Mouse (Mus musculus) layer of hippocampus, adult 2 months (tissue): Measurements from ENCODE around the gene Flg2. TPM values are rescaled to one million over a fixed set of nuclear protein-coding genes. Genes with fewer than 3 reads are reported as not detected.
A peak's percentile ranks its signal among the peaks of the same experiment; 100 is the strongest.

ENCODE experiments used
- DNase-seq, 2 experiments: peaks; one replicate each; pipeline ENCODE4 v3.0.0; 2022; ENCODE audit warnings: low spot score in 2 of 2
- H3K27ac ChIP-seq: fragments of 200-600 bp; 2 replicates; pipeline ENCODE4 v1.8.1; 2022
- H3K4me3 ChIP-seq: fragments of 200-600 bp; 2 replicates; pipeline ENCODE4 v1.8.1; 2022; ENCODE audit warnings: mild to moderate bottlenecking
- CTCF ChIP-seq: fragments of 200-600 bp; conservative IDR thresholded peaks from 2 replicates; pipeline ENCODE4 v1.8.1; 2022; ENCODE audit warnings: antibody characterized with exemption, mild to moderate bottlenecking, moderate library complexity
- long read RNA-seq, 2 experiments: library from polyadenylated mRNA; stranded (forward); transcript quantifications; one replicate each; pipeline ENCODE4 v2.0.0; 2021; ENCODE audit warnings: borderline mapping rate in 2 of 2
- total RNA-seq, 2 experiments: library from RNA; stranded (reverse); gene quantifications; 2 replicates each; pipeline ENCODE4 v1.2.3; 2021

The Flg2 gene
- not detected for total RNA-seq
- long read RNA-seq, experiment 1 = 0 reads
- long read RNA-seq, experiment 2 = 0 reads

DNA sequence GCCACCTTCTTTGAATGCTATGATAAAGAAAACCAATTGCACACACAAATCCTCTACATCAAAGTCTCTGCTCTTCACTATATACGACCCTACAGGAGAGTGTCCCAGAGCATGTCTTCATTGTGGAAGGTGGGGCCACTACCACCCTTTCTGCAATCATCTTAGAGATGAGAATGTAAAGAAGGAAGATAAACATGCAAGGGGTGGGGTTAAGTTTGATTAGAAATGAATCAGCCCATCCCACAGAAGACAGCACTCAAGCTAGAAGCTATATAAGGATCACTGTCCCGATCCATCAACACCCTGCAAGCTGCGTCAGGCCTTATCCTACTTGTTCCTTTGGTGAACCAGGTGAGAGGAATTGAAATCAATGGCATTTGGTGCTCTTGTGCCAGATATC lies at the start of gene Flg2:
TSS of gene Flg2 (plus strand) at position 301 of the 400 bp plus-strand sequence.
- no peak for TF ChIP-seq CTCF

DNA sequence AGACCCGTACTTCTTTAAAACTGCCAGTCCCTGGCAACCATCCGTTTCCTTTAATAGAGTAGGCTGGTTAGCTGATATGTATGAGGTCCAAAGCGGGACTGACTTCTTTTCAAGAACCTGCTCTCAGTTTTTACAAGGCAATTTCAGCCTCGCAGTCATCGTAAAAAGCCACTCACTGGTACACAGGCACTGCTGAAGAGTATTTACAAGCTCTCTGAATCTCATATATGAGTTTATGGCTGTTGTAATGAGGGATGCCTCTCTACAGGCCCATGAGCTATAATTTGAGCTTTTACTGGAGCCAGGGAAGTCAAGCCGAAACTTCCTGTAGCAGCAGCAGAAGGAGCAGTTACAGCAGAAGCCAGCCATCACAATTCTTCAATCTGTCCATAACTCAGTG lies 34.6 kb upstream of the Flg2 start:
- no peak for DNase-seq
- H3K27ac ChIP-seq = no peak overlapping the region
- no peak for TF ChIP-seq CTCF
- H3K4me3 ChIP-seq = no peak overlapping the region

More for the DNA sequence above, at the start of gene Flg2:
- DNase-seq = no peak
- Histone ChIP-seq H3K27ac (no peak within 1 kb of the TSS), H3K4me3 (no peak within 1 kb of the TSS)

- DNase-seq = no peak
- no peak for TF ChIP-seq CTCF
- Histone ChIP-seq H3K4me3 (no peak overlapping the region), H3K27ac (no peak overlapping the region)
Measured at GRCm38 (mm10) chr3:93162996-93163592, 34.0 kb upstream of the Flg2 start.

DNA sequence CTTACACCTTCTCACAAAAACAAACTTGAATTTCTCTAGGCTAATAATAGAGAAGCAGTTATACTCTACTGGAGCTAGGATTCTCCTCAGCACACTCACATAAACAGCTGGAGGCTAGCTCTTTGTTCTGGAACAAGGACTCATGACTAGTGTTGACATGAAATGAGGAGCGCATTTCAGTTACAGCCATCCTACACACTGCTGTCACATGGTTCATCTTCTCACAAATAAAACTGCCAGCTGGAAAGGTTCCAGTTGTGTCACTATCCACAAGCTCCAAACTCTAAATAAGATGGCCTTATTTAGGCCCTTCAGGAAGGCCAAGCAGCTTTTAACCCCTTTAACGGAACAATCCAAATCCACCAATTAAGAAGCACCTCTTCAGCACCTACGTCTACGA lies 16.2 kb upstream of the Flg2 start:
- Histone ChIP-seq H3K4me3 (no peak overlapping the region), H3K27ac (no peak overlapping the region)
- DNase-seq = peak; percentile 0 to 16
- TF ChIP-seq CTCF = no peak

- Histone ChIP-seq H3K4me3 (no peak overlapping the region), H3K27ac (no peak overlapping the region)
- TF ChIP-seq CTCF = no peak
- no peak for DNase-seq
Measured at GRCm38 (mm10) chr3:93201955-93202354, 4.9 kb downstream of the Flg2 start.

DNA sequence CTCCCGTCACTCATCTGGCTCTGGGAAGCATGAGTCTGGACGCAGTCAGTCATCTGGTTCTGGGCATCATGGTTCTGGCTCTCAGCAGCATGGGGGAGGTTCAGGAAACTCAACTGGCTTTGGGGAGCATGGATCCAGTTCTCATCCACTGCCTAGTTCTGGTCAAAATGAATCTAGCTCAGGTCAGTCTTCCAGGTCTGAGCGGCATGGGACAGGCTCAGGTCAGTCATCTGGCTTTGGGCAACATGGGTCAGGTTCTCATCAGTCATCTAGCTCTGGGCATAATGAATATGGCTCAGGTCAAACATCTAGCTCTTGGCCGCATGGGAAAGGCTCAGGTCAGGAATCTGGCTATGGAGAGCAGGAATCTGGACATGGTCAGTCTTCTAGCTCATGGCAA lies 5.4 kb downstream of the Flg2 start:
- no peak for DNase-seq
- H3K27ac ChIP-seq = no peak overlapping the region
- no peak overlapping the region for H3K4me3 ChIP-seq
- no peak for TF ChIP-seq CTCF

Other genes with a start within 250 kb of the Flg2 start
- not detected for gene Lce3d, start 239.9 kb upstream of the Flg2 start, total RNA-seq
- not detected for gene Lce3e, start 230.2 kb upstream of the Flg2 start, total RNA-seq
- gene Lce3f, start 205.1 kb upstream of the Flg2 start, total RNA-seq = not detected
- not detected for gene Crct1, start 181.6 kb upstream of the Flg2 start, total RNA-seq
- not detected for gene Lce1m, start 178.2 kb upstream of the Flg2 start, total RNA-seq
- gene Gm4858, start 128.5 kb upstream of the Flg2 start, total RNA-seq = not detected
- not detected for gene Crnn, start 52.5 kb upstream of the Flg2 start, total RNA-seq
- gene Flg, start 76.2 kb downstream of the Flg2 start, total RNA-seq = not detected
- not detected for gene Hrnr, start 122.5 kb downstream of the Flg2 start, total RNA-seq
- not detected for gene Rptn, start 196.4 kb downstream of the Flg2 start, total RNA-seq
- gene Tchh, start 245.1 kb downstream of the Flg2 start, total RNA-seq = 1 to 10 TPM; 1.4 to 1.6 TPM